Mouse (Mus musculus) embryo, embryonic 11 days (tissue): ENCODE measurements at regions not wholly inside any gene's neighbourhood (a gene's known extent, or its start where the extent isn't known, plus 50 kb on each side); places are given as distances from the start of the nearest gene placed in this dataset.

Experiments
- DNase-seq: peaks from one replicate; pipeline ENCODE4 v3.0.0-alpha.2; 2015

GRCm38 (mm10) chr14:102396036-102396734 lies 586.3 kb downstream of the Kctd12 start:
- DNase-seq = no peak

GRCm38 (mm10) chr14:102392351-102392750 lies 590.1 kb downstream of the Kctd12 start:
- DNase-seq = no peak

GRCm38 (mm10) chr14:102372994-102373567 lies 609.4 kb downstream of the Kctd12 start:
- no peak for DNase-seq

GRCm38 (mm10) chr14:102361589-102361988 lies 620.8 kb downstream of the Kctd12 start:
- no peak for DNase-seq

GRCm38 (mm10) chr14:102329409-102329808 lies 599.7 kb downstream of the Lmo7 start:
- DNase-seq = no peak

- DNase-seq = no peak
Observed at GRCm38 (mm10) chr14:102306332-102306731, 576.6 kb downstream of the Lmo7 start.

- no peak for DNase-seq
Observed at GRCm38 (mm10) chr14:102302826-102303225, 573.1 kb downstream of the Lmo7 start.

GRCm38 (mm10) chr14:102300251-102300650 lies 570.5 kb downstream of the Lmo7 start:
- no peak for DNase-seq

- DNase-seq = peak; percentile 19
Observed at GRCm38 (mm10) chr14:102291361-102291760, 561.6 kb downstream of the Lmo7 start.

- DNase-seq = no peak
Observed at GRCm38 (mm10) chr14:102250076-102250475, 520.3 kb downstream of the Lmo7 start.

- DNase-seq = no peak
Observed at GRCm38 (mm10) chr14:102248581-102248980, 518.8 kb downstream of the Lmo7 start.

- no peak for DNase-seq
Observed at GRCm38 (mm10) chr14:102248023-102248422, 518.3 kb downstream of the Lmo7 start.

GRCm38 (mm10) chr14:102243806-102244536 lies 514.2 kb downstream of the Lmo7 start:
- no peak for DNase-seq

GRCm38 (mm10) chr14:102216581-102217368 lies 487.0 kb downstream of the Lmo7 start:
- DNase-seq = peak; percentile 27

GRCm38 (mm10) chr14:102215267-102215964 lies 485.7 kb downstream of the Lmo7 start:
- no peak for DNase-seq

- DNase-seq = no peak
Observed at GRCm38 (mm10) chr14:102212079-102212478, 482.3 kb downstream of the Lmo7 start.

- no peak for DNase-seq
Observed at GRCm38 (mm10) chr14:102204881-102205671, 475.3 kb downstream of the Lmo7 start.

GRCm38 (mm10) chr14:102199430-102199829 lies 469.7 kb downstream of the Lmo7 start:
- DNase-seq = no peak

- no peak for DNase-seq
Observed at GRCm38 (mm10) chr14:102190786-102191185, 461.0 kb downstream of the Lmo7 start.

GRCm38 (mm10) chr14:102181269-102181668 lies 451.5 kb downstream of the Lmo7 start:
- no peak for DNase-seq

GRCm38 (mm10) chr14:102171775-102172174 lies 442.0 kb downstream of the Lmo7 start:
- no peak for DNase-seq
